Mouse (Mus musculus): ENCODE measurements around the gene Rnf180. TPM values are rescaled to one million over a fixed set of nuclear protein-coding genes. Genes with fewer than 3 reads are reported as not detected.
A peak's percentile ranks its signal among the peaks of the same experiment; 100 is the strongest.

Rnf180 gene
- polyA plus RNA-seq, 1 experiment from 2014 or later: 6.8 TPM

- Histone ChIP-seq H3K4me2 (replicated peaks) (no peak overlapping the region), H3K9ac (no peak overlapping the region), H3K27me3 (no peaks in the 10 kb centered on the region), H3K36me3 (no peaks in the 10 kb centered on the region), H3K4me3 (replicated peaks) (no peak overlapping the region), H3K4me1 (no peaks in the 10 kb centered on the region), H3K27ac (replicated peaks) (no peak overlapping the region), H3K9me3 (replicated peaks) (no peaks in the 10 kb centered on the region)
- ATAC-seq (ENCODE audit: insufficient number of reproducible peaks, low FRiP score, low TSS enrichment, low read depth): no peak
- WGBS: 86% methylated on average over 14 of the region's 14 CpGs
Observed at GRCm38 (mm10) chr13:105249599-105249998, 45.0 kb downstream of the Rnf180 start.

GRCm38 (mm10) chr13:105247691-105248090, 46.9 kb downstream of the Rnf180 start:
- no peaks in the 10 kb centered on the region for H3K27me3 ChIP-seq
- no peak for ATAC-seq (ENCODE audit: insufficient number of reproducible peaks, low FRiP score, low TSS enrichment, low read depth)
- 86% methylated on average over 6 of the region's 6 CpGs for WGBS
- H3K4me1 ChIP-seq: no peaks in the 10 kb centered on the region
- no peak overlapping the region for H3K9ac ChIP-seq
- H3K4me2 ChIP-seq (replicated peaks): no peak overlapping the region
- H3K27ac ChIP-seq (replicated peaks): no peak overlapping the region
- no peak overlapping the region for H3K4me3 ChIP-seq (replicated peaks)
- no peaks in the 10 kb centered on the region for H3K9me3 ChIP-seq (replicated peaks)
- no peaks in the 10 kb centered on the region for H3K36me3 ChIP-seq

GRCm38 (mm10) chr13:105240810-105241209, 53.8 kb downstream of the Rnf180 start:
- Histone ChIP-seq H3K27ac (replicated peaks) (no peak overlapping the region), H3K9me3 (replicated peaks) (no peaks in the 10 kb centered on the region), H3K36me3 (no peaks in the 10 kb centered on the region), H3K4me3 (replicated peaks) (no peak overlapping the region), H3K9ac (no peak overlapping the region), H3K27me3 (no peaks in the 10 kb centered on the region), H3K4me2 (replicated peaks) (no peak overlapping the region), H3K4me1 (no peaks in the 10 kb centered on the region)
- no peak for ATAC-seq (ENCODE audit: insufficient number of reproducible peaks, low FRiP score, low TSS enrichment, low read depth)
- WGBS: 45% methylated on average over 2 of the region's 2 CpGs

GRCm38 (mm10) chr13:105227126-105227525, 67.5 kb downstream of the Rnf180 start:
- no peak for ATAC-seq (ENCODE audit: insufficient number of reproducible peaks, low FRiP score, low TSS enrichment, low read depth)
- Histone ChIP-seq H3K27ac (replicated peaks) (no peak overlapping the region), H3K4me3 (replicated peaks) (no peak overlapping the region), H3K4me1 (no peaks in the 10 kb centered on the region), H3K9ac (no peak overlapping the region), H3K36me3 (no peaks in the 10 kb centered on the region), H3K4me2 (replicated peaks) (no peak overlapping the region), H3K27me3 (no peaks in the 10 kb centered on the region), H3K9me3 (replicated peaks) (no peaks in the 10 kb centered on the region)
- 60% methylated on average over 4 of the region's 4 CpGs for WGBS

- H3K4me3 ChIP-seq (replicated peaks): no peak overlapping the region
- ATAC-seq (ENCODE audit: insufficient number of reproducible peaks, low FRiP score, low TSS enrichment, low read depth): no peak
- no peaks in the 10 kb centered on the region for H3K4me1 ChIP-seq
- H3K9ac ChIP-seq: no peak overlapping the region
- WGBS: 38% methylated on average over 10 of the region's 10 CpGs
- peak overlapping the region; percentile 17 for H3K4me2 ChIP-seq (replicated peaks)
- no peaks in the 10 kb centered on the region for H3K27me3 ChIP-seq
- H3K36me3 ChIP-seq: no peaks in the 10 kb centered on the region
- no peak overlapping the region for H3K27ac ChIP-seq (replicated peaks)
- no peaks in the 10 kb centered on the region for H3K9me3 ChIP-seq (replicated peaks)
Observed at GRCm38 (mm10) chr13:105224048-105224447, 70.6 kb downstream of the Rnf180 start.

- H3K4me1 ChIP-seq: no peaks in the 10 kb centered on the region
- H3K27ac ChIP-seq (replicated peaks): no peak overlapping the region
- no peaks in the 10 kb centered on the region for H3K9me3 ChIP-seq (replicated peaks)
- WGBS: 71% methylated on average over 3 of the region's 3 CpGs
- no peak overlapping the region for H3K4me3 ChIP-seq (replicated peaks)
- no peaks in the 10 kb centered on the region for H3K27me3 ChIP-seq
- H3K9ac ChIP-seq: no peak overlapping the region
- no peak for ATAC-seq (ENCODE audit: insufficient number of reproducible peaks, low FRiP score, low TSS enrichment, low read depth)
- no peak overlapping the region for H3K4me2 ChIP-seq (replicated peaks)
- H3K36me3 ChIP-seq: no peaks in the 10 kb centered on the region
Observed at GRCm38 (mm10) chr13:105223147-105223546, 71.5 kb downstream of the Rnf180 start.

- no peak overlapping the region for H3K4me2 ChIP-seq (replicated peaks)
- H3K27ac ChIP-seq (replicated peaks): no peak overlapping the region
- no peaks in the 10 kb centered on the region for H3K4me1 ChIP-seq
- H3K4me3 ChIP-seq (replicated peaks): no peak overlapping the region
- H3K36me3 ChIP-seq: no peaks in the 10 kb centered on the region
- H3K27me3 ChIP-seq: no peaks in the 10 kb centered on the region
- no peaks in the 10 kb centered on the region for H3K9me3 ChIP-seq (replicated peaks)
- WGBS: 74% methylated on average over 5 of the region's 5 CpGs
- H3K9ac ChIP-seq: no peak overlapping the region
- ATAC-seq (ENCODE audit: insufficient number of reproducible peaks, low FRiP score, low TSS enrichment, low read depth): peak; percentile 43; the same call in 1 of the 2 replicates
Observed at GRCm38 (mm10) chr13:105222016-105222725, 72.4 kb downstream of the Rnf180 start.

- Histone ChIP-seq H3K9me3 (replicated peaks) (no peaks in the 10 kb centered on the region), H3K36me3 (no peaks in the 10 kb centered on the region), H3K27me3 (no peaks in the 10 kb centered on the region), H3K27ac (replicated peaks) (no peak overlapping the region), H3K4me1 (no peaks in the 10 kb centered on the region), H3K9ac (no peak overlapping the region), H3K4me2 (replicated peaks) (no peak overlapping the region), H3K4me3 (replicated peaks) (no peak overlapping the region)
- 65% methylated on average over 3 of the region's 3 CpGs for WGBS
- no peak for ATAC-seq (ENCODE audit: insufficient number of reproducible peaks, low FRiP score, low TSS enrichment, low read depth)
Observed at GRCm38 (mm10) chr13:105210746-105211145, 83.9 kb downstream of the Rnf180 start.

GRCm38 (mm10) chr13:105203851-105204250, 90.8 kb downstream of the Rnf180 start:
- Histone ChIP-seq H3K4me1 (no peaks in the 10 kb centered on the region), H3K36me3 (no peaks in the 10 kb centered on the region), H3K9me3 (replicated peaks) (no peaks in the 10 kb centered on the region), H3K27ac (replicated peaks) (no peak overlapping the region), H3K4me2 (replicated peaks) (no peak overlapping the region), H3K9ac (no peak overlapping the region), H3K27me3 (no peaks in the 10 kb centered on the region), H3K4me3 (replicated peaks) (no peak overlapping the region)
- no peak for ATAC-seq (ENCODE audit: insufficient number of reproducible peaks, low FRiP score, low TSS enrichment, low read depth)
- WGBS: 88% methylated on average over 3 of the region's 3 CpGs

GRCm38 (mm10) chr13:105198658-105199057, 96.0 kb downstream of the Rnf180 start:
- no peak overlapping the region for H3K9ac ChIP-seq
- no peaks in the 10 kb centered on the region for H3K4me1 ChIP-seq
- H3K27me3 ChIP-seq: no peaks in the 10 kb centered on the region
- H3K4me2 ChIP-seq (replicated peaks): no peak overlapping the region
- no peak overlapping the region for H3K4me3 ChIP-seq (replicated peaks)
- 73% methylated on average over 3 of the region's 3 CpGs for WGBS
- no peaks in the 10 kb centered on the region for H3K36me3 ChIP-seq
- no peak overlapping the region for H3K27ac ChIP-seq (replicated peaks)
- H3K9me3 ChIP-seq (replicated peaks): no peaks in the 10 kb centered on the region
- ATAC-seq (ENCODE audit: insufficient number of reproducible peaks, low FRiP score, low TSS enrichment, low read depth): no peak

- Histone ChIP-seq H3K4me2 (replicated peaks) (no peak overlapping the region), H3K4me3 (replicated peaks) (no peak overlapping the region), H3K9me3 (replicated peaks) (no peaks in the 10 kb centered on the region), H3K27ac (replicated peaks) (no peak overlapping the region), H3K27me3 (no peaks in the 10 kb centered on the region), H3K9ac (no peak overlapping the region), H3K4me1 (no peaks in the 10 kb centered on the region), H3K36me3 (no peaks in the 10 kb centered on the region)
- 54% methylated on average over 3 of the region's 3 CpGs for WGBS
- ATAC-seq (ENCODE audit: insufficient number of reproducible peaks, low FRiP score, low TSS enrichment, low read depth): no peak
Observed at GRCm38 (mm10) chr13:105198028-105198427, 96.6 kb downstream of the Rnf180 start.

- H3K27me3 ChIP-seq: no peaks in the 10 kb centered on the region
- no peak for ATAC-seq (ENCODE audit: insufficient number of reproducible peaks, low FRiP score, low TSS enrichment, low read depth)
Observed at GRCm38 (mm10) chr13:105193583-105193982, 101.0 kb downstream of the Rnf180 start.

More at GRCm38 (mm10) chr13:105193583-105193982, 101.0 kb downstream of the Rnf180 start:
- Histone ChIP-seq H3K36me3 (no peaks in the 10 kb centered on the region), H3K4me3 (replicated peaks) (no peak overlapping the region), H3K4me1 (no peaks in the 10 kb centered on the region), H3K4me2 (replicated peaks) (no peak overlapping the region), H3K27ac (replicated peaks) (no peak overlapping the region), H3K9ac (no peak overlapping the region), H3K9me3 (replicated peaks) (no peaks in the 10 kb centered on the region)
- 43% methylated on average over 7 of the region's 7 CpGs for WGBS
